Mouse (Mus musculus) neural tube, embryonic 15.5 days (tissue): ENCODE data around the gene Ldhal6b. TPM values are rescaled to one million over a fixed set of nuclear protein-coding genes. Genes with fewer than 3 reads are reported as not detected.
"Not testable (repeated sequence)": the region's sequence is repeated elsewhere in the genome, so short reads cannot be mapped to it uniquely, and the experiment has no call there.

Source experiments
- ATAC-seq: fragments of 200-750 bp; cut with Nextera tagmentation; 2 replicates; pipeline ENCODE4 v1.8.0; 2017; ENCODE audit warnings: mild to moderate bottlenecking, moderate TSS enrichment, moderate library complexity; ENCODE audit not compliant: low FRiP score
- H3K27ac ChIP-seq: fragments of 300-500 bp; sonication (generic); replicated peaks from 2 replicates; pipeline ENCODE4 v1.5.1; 2015; ENCODE audit warnings: mild to moderate bottlenecking, inconsistent platforms
- H3K27me3 ChIP-seq: fragments of 300-500 bp; sonication (generic); replicated peaks from 2 replicates; pipeline ENCODE4 v1.6.1; 2015; ENCODE audit warnings: inconsistent platforms
- H3K36me3 ChIP-seq: fragments of 300-500 bp; sonication (generic); 2 replicates; pipeline ENCODE4 v1.6.1; 2015; ENCODE audit warnings: inconsistent platforms
- H3K4me1 ChIP-seq: fragments of 300-500 bp; sonication (generic); 2 replicates; pipeline ENCODE4 v1.6.1; 2015; ENCODE audit warnings: inconsistent platforms
- H3K4me2 ChIP-seq: fragments of 300-500 bp; sonication (generic); 2 replicates; pipeline ENCODE4 v1.6.1; 2015; ENCODE audit warnings: inconsistent platforms, mild to moderate bottlenecking, moderate library complexity
- H3K4me3 ChIP-seq: fragments of 300-500 bp; sonication (generic); replicated peaks from 2 replicates; pipeline ENCODE4 v1.5.1; 2015; ENCODE audit warnings: mild to moderate bottlenecking, inconsistent platforms
- H3K9ac ChIP-seq: fragments of 300-500 bp; sonication (generic); replicated peaks from 2 replicates; pipeline ENCODE4 v1.6.1; 2015; ENCODE audit warnings: mild to moderate bottlenecking, inconsistent platforms
- H3K9me3 ChIP-seq: fragments of 300-500 bp; sonication (generic); replicated peaks from 2 replicates; pipeline ENCODE4 v1.6.1; 2016; ENCODE audit warnings: inconsistent platforms
- WGBS: fragments of 180-500 bp; shearing (Covaris S2); methylation state at CpG from one replicate; pipeline ENCODE4 v1.1.7; 2015; ENCODE audit warnings: mixed read lengths; 5-methylcytosine and 5-hydroxymethylcytosine counted together
- polyA plus RNA-seq: library from polyadenylated mRNA; unstranded; fragments of >200 nt; fragmentation: Nextera tagmentation; extraction: Ambion mirVana; gene quantifications from 2 replicates; pipeline ENCODE4 v1.2.1, GENCODE M21; 2015

Ldhal6b gene
- not detected in 2 replicates for polyA plus RNA-seq

DNA sequence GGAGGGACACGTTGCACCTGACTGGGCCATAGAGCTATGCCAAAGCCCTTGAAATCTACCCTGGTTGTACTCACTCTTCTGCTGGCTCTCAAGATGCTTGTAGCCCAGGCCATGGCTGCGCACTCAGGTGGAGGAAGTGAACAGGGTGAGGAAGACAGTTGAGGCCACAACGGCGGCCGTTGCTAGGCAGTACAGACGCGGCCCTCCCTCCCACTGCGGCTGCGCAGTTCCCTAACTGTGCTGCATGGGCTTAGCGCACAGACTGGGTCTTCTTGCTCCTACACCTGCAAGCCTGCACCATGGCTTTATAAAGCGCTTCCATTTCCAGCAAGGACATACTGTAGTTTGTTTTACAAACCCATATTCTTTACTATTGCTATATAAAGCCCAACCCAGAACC, at the start of gene Ldhal6b:
Ldhal6b (minus strand) TSS at position 223 of the 400 bp plus-strand sequence.
- ATAC-seq: no peak
- H3K9me3 ChIP-seq: no peaks in the 10 kb centered on the region
- no peak within 1 kb of the TSS for H3K27ac ChIP-seq
- no peaks in the 10 kb centered on the region for H3K4me1 ChIP-seq
- WGBS: 98% methylated on average over 11 of the region's 11 CpGs
- no peak within 1 kb of the TSS for H3K9ac ChIP-seq
- H3K36me3 ChIP-seq: peaks cover 9% of the 10 kb centered on the region
- no peak within 1 kb of the TSS for H3K4me2 ChIP-seq
- H3K4me3 ChIP-seq: no peak within 1 kb of the TSS
- no peaks in the 10 kb centered on the region for H3K27me3 ChIP-seq

- 50% methylated on average over 4 of the region's 4 CpGs for WGBS
Observed at GRCm38 (mm10) chr17:5467177-5467576, 48.6 kb upstream of the Ldhal6b start.

DNA sequence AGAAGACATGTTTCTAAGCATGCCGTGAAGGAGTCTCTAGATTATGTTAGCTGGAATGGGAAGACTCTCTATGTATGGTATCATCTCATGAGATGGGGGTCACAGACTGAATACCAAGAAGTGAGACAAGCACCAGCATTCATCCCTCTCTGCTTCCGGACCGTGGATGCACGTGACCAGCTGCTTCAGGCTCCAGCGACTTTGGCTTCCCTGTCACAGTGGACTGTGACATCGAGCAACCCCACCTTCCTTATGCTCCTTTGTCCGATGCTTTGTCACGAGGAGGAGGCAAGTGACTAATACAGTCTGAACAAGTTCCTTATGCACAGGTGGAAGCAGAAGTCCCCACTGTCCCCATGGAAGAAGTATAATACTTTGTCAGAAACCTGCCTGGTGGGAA, 48.2 kb upstream of the Ldhal6b start:
- whole genome bisulfite sequencing: 90% methylated on average over 8 of the region's 8 CpGs

More at GRCm38 (mm10) chr17:5467177-5467576, 48.6 kb upstream of the Ldhal6b start:
- Histone ChIP-seq H3K9ac (no peak overlapping the region), H3K4me3 (no peak overlapping the region), H3K4me1 (no peaks in the 10 kb centered on the region), H3K36me3 (no peaks in the 10 kb centered on the region), H3K27me3 (no peaks in the 10 kb centered on the region), H3K9me3 (no peaks in the 10 kb centered on the region), H3K4me2 (no peak overlapping the region), H3K27ac (no peak overlapping the region)
- no peak for ATAC-seq

GRCm38 (mm10) chr17:5463912-5464311, 45.3 kb upstream of the Ldhal6b start:
- Histone ChIP-seq H3K9ac (no peak overlapping the region), H3K27ac (no peak overlapping the region), H3K4me1 (no peaks in the 10 kb centered on the region), H3K4me2 (no peak overlapping the region), H3K36me3 (no peaks in the 10 kb centered on the region), H3K27me3 (no peaks in the 10 kb centered on the region), H3K4me3 (no peak overlapping the region), H3K9me3 (no peaks in the 10 kb centered on the region)
- no peak for ATAC-seq
- 96% methylated on average over 2 of the region's 2 CpGs for WGBS

More for the DNA sequence above, 48.2 kb upstream of the Ldhal6b start:
- Histone ChIP-seq H3K4me1 (no peaks in the 10 kb centered on the region), H3K4me3 (no peak overlapping the region), H3K9me3 (no peaks in the 10 kb centered on the region), H3K27ac (no peak overlapping the region), H3K4me2 (no peak overlapping the region), H3K36me3 (no peaks in the 10 kb centered on the region), H3K27me3 (no peaks in the 10 kb centered on the region), H3K9ac (no peak overlapping the region)
- ATAC-seq: no peak

DNA sequence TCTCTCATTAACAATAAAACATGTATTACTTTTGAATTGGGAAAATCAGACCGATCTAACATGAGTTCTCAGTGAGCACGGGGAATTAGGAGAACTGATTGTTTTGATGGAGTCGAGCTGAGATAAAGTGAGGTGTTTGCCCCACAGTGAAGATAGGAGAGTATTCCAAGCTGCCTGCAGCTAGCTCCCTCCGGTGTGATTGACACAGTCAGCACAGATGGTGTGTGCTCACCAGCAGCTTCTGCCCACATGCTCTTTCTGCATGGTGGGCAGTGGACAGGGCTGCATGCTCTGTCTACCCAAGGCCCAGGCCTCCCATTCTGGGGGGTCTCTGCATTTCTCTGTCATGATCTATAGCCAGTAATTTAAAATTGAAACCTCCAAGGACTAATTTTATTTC, 35.1 kb upstream of the Ldhal6b start:
- Histone ChIP-seq H3K4me1 (no peaks in the 10 kb centered on the region), H3K4me2 (no peak overlapping the region), H3K4me3 (no peak overlapping the region), H3K9me3 (no peaks in the 10 kb centered on the region), H3K27me3 (no peaks in the 10 kb centered on the region), H3K27ac (no peak overlapping the region), H3K36me3 (no peaks in the 10 kb centered on the region), H3K9ac (no peak overlapping the region)
- no peak for ATAC-seq
- 71% methylated on average over 4 of the region's 4 CpGs for WGBS

GRCm38 (mm10) chr17:5443751-5444150, 25.2 kb upstream of the Ldhal6b start:
- no peak for ATAC-seq
- peaks cover 16% of the 10 kb centered on the region for H3K4me1 ChIP-seq
- no peaks in the 10 kb centered on the region for H3K9me3 ChIP-seq
- no peak overlapping the region for H3K4me2 ChIP-seq
- no peak overlapping the region for H3K9ac ChIP-seq
- H3K4me3 ChIP-seq: no peak overlapping the region
- no peak overlapping the region for H3K27ac ChIP-seq
- no peaks in the 10 kb centered on the region for H3K36me3 ChIP-seq
- H3K27me3 ChIP-seq: peaks cover 4% of the 10 kb centered on the region
- WGBS: 64% methylated on average over 5 of the region's 5 CpGs

- H3K4me2 ChIP-seq: no peak overlapping the region
- 83% methylated on average over 3 of the region's 3 CpGs for WGBS
- no peak overlapping the region for H3K9ac ChIP-seq
- no peaks in the 10 kb centered on the region for H3K36me3 ChIP-seq
- H3K9me3 ChIP-seq: no peaks in the 10 kb centered on the region
- H3K4me1 ChIP-seq: peaks cover 19% of the 10 kb centered on the region
- peaks cover 4% of the 10 kb centered on the region for H3K27me3 ChIP-seq
- H3K4me3 ChIP-seq: no peak overlapping the region
- no peak overlapping the region for H3K27ac ChIP-seq
- ATAC-seq: no peak
Observed at GRCm38 (mm10) chr17:5443260-5443659, 24.7 kb upstream of the Ldhal6b start.

DNA sequence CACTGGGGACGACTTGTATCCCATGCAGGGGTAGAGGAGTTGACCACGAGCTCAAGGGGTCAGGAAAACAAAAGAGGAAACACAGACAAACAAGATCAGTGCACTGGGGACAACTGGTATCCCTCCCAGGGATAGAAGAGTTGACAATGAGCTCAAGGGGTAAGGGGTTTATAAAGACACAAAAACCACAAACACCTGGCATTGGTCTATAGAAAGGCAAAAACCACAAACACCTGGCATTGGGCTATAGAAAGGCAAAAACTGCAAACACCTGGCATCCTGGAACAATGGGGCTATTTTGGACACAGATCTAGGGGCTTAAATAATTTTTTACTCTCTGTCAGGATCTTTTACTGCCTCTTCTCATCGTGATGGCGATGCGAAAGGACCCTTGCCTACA, 23.8 kb upstream of the Ldhal6b start:
- peaks cover 28% of the 10 kb centered on the region for H3K4me1 ChIP-seq
- not testable (repeated sequence) for ATAC-seq, H3K9me3 ChIP-seq, H3K36me3 ChIP-seq, H3K9ac ChIP-seq, H3K4me2 ChIP-seq, H3K4me3 ChIP-seq, H3K27me3 ChIP-seq, H3K27ac ChIP-seq
- 75% methylated on average over 5 of the region's 5 CpGs for whole genome bisulfite sequencing

DNA sequence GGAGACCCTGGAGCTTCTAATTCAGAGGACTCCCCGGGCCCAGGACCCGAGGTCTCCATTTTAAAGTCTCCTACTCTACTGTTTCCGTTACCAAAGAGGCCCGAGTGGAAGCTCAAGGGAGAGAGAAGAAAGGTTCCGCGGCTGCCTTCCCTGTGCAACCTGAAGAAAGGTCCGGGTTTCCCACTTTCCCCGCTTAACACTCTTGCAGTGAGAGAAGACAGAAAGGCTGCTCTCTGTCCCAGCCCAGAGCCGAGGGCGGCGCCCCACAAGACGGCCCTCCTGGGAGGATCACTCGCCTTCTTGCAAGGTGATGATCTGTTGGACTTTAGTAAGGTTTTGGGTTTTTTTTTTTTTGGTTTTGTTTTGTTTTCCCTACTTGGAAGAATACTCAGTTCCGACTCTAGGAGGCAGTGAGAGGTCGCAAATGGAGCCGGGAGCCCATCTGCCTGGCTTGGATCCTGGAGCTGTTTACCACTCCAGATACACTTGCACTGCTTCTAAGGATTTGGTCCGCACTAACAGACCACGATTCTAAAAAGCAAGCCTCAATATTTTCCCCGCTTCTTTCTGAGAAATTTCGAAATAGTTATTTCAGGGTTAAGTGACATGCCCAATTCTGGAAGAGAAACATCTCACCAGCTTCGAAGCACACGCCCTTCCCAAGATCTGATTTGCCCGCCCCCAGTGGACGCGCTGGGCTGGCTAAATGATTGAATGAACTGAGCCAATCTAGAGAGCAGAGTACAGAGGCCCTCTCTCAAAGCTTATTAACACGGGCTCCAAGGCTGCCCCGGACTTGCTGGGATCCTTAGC, 21.8 kb upstream of the Ldhal6b start, which contains the start of gene Tmem242:
Tmem242 (minus strand) TSS at position 101 of the 813 bp plus-strand sequence.
- peak within 1 kb of the TSS; percentile 81 for H3K4me2 ChIP-seq
- peak; percentile 95 for ATAC-seq

DNA sequence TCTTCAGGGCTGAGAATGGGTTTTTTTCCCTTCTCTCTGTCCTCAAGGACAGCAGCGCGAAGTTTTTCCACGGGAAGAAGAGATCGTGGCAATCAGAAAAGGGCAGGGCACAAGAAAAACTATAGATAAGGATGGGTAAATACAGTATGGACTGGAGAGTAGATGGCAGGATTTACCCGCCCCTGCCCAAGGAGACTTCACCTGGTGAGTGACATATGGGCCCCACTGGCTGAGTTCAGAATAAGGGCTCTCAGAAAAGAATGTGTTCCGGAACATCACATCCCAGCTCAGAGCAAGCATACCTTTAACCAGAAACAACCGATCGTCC, 21.2 kb upstream of the Ldhal6b start:
- no peaks in the 10 kb centered on the region for H3K27me3 ChIP-seq
- H3K36me3 ChIP-seq: no peaks in the 10 kb centered on the region
- H3K4me1 ChIP-seq: peaks cover 31% of the 10 kb centered on the region
- H3K27ac ChIP-seq: peak overlapping the region; percentile 87
- H3K9me3 ChIP-seq: no peaks in the 10 kb centered on the region
- peak; percentile 15; the same call in 1 of the 2 replicates for ATAC-seq
- WGBS: under 1% methylated on average over 8 of the region's 8 CpGs
- peak overlapping the region; percentile 69 for H3K4me3 ChIP-seq
- peak overlapping the region; percentile 73 for H3K9ac ChIP-seq
- H3K4me2 ChIP-seq: peak overlapping the region; percentile 81

More for the DNA sequence above, 21.8 kb upstream of the Ldhal6b start, which contains the start of gene Tmem242:
- WGBS: under 1% methylated on average over 27 of the region's 27 CpGs
- Histone ChIP-seq H3K27ac (peak within 1 kb of the TSS; percentile 87), H3K36me3 (no peaks in the 10 kb centered on the region), H3K9ac (peak within 1 kb of the TSS; percentile 73), H3K9me3 (no peaks in the 10 kb centered on the region), H3K4me1 (peaks cover 28% of the 10 kb centered on the region), H3K4me3 (peak within 1 kb of the TSS; percentile 69), H3K27me3 (no peaks in the 10 kb centered on the region)

GRCm38 (mm10) chr17:5429772-5430133, 11.2 kb upstream of the Ldhal6b start:
- Histone ChIP-seq H3K9ac (no peak overlapping the region), H3K27me3 (no peaks in the 10 kb centered on the region), H3K4me3 (no peak overlapping the region), H3K4me2 (no peak overlapping the region), H3K27ac (peak overlapping the region; percentile 66), H3K9me3 (no peaks in the 10 kb centered on the region), H3K4me1 (peaks cover 4% of the 10 kb centered on the region; the same call in 1 of the 2 replicates), H3K36me3 (peaks cover 20% of the 10 kb centered on the region)
- ATAC-seq: peak; percentile 46
- 70% methylated on average over 9 of the region's 9 CpGs for WGBS

GRCm38 (mm10) chr17:5429090-5429771, 10.7 kb upstream of the Ldhal6b start:
- no peak overlapping the region for H3K4me3 ChIP-seq
- no peak overlapping the region for H3K9ac ChIP-seq
- H3K36me3 ChIP-seq: peaks cover 20% of the 10 kb centered on the region

More at GRCm38 (mm10) chr17:5429090-5429771, 10.7 kb upstream of the Ldhal6b start:
- H3K27ac ChIP-seq: peak overlapping the region; percentile 66
- peak; percentile 88 for ATAC-seq
- no peaks in the 10 kb centered on the region for H3K9me3 ChIP-seq
- H3K4me1 ChIP-seq: peaks cover 4% of the 10 kb centered on the region; the same call in 1 of the 2 replicates
- H3K4me2 ChIP-seq: no peak overlapping the region
- WGBS: 59% methylated on average over 10 of the region's 10 CpGs
- H3K27me3 ChIP-seq: no peaks in the 10 kb centered on the region
